Mouse (Mus musculus) activated CD4-positive, CD25-positive, alpha-beta regulatory T cell, adult 4 months (primary cell): ENCODE data around the gene Galc. TPM values are rescaled to one million over a fixed set of nuclear protein-coding genes. Genes with fewer than 3 reads are reported as not detected.

Experiments used
- ATAC-seq: one replicate; pipeline ENCODE4 v1.8.0; 2017
- polyA plus RNA-seq, 2 experiments: library from polyadenylated mRNA; unstranded; fragments of 100-300 nt; shearing (Covaris generic); gene quantifications; one replicate each; pipeline ENCODE4 v1.2.1; 2017

The Galc gene
- polyA plus RNA-seq, 2 experiments from 2014 or later: 1.2 to 2.8 TPM

GRCm38 (mm10) chr12:98180235-98180800 lies 78.9 kb downstream of the Galc start:
- ATAC-seq: no peak

- ATAC-seq: no peak
Measured at GRCm38 (mm10) chr12:98179496-98179895, 79.8 kb downstream of the Galc start.

GRCm38 (mm10) chr12:98176632-98177031 lies 82.6 kb downstream of the Galc start:
- ATAC-seq: no peak

GRCm38 (mm10) chr12:98161901-98162300 lies 97.4 kb downstream of the Galc start:
- no peak for ATAC-seq

- no peak for ATAC-seq
Measured at GRCm38 (mm10) chr12:98160867-98161266, 98.4 kb downstream of the Galc start.

Other genes with a start within 250 kb of the Galc start
- gene Gpr65, start 9.2 kb upstream of the Galc start, polyA plus RNA-seq: 10 to 100 TPM; 46.6 to 48.4 TPM